Mouse (Mus musculus) splenic B cell, adult 2 months (primary cell): ENCODE data around the gene Sbno1.
A peak's percentile ranks its signal among the peaks of the same experiment; 100 is the strongest.
"Not testable (repeated sequence)": the region's sequence is repeated elsewhere in the genome, so short reads cannot be mapped to it uniquely, and the experiment has no call there.

Experiments used
- DNase-seq: peaks from one replicate; pipeline ENCODE4 v3.0.0-alpha.2; 2011; ENCODE audit warnings: low read depth, low spot score
- H3K27me3 ChIP-seq: 2 replicates; pipeline ENCODE4 v1.6.1; 2012; ENCODE audit warnings: mild to moderate bottlenecking, low read length, moderate library complexity, mixed read lengths; ENCODE audit not compliant: control insufficient read depth, poor library complexity, insufficient read depth, severe bottlenecking
- H3K36me3 ChIP-seq: 2 replicates; pipeline ENCODE4 v1.6.1; 2012; ENCODE audit warnings: mild to moderate bottlenecking, low read length, moderate library complexity, mixed read lengths; ENCODE audit not compliant: control insufficient read depth, poor library complexity, insufficient read depth, severe bottlenecking

Gene Sbno1

GRCm38 (mm10) chr5:124425412-124426259 is at the start of gene Sbno1:
TSS of gene Sbno1 (minus strand) at chr5:124426001.
- peak; percentile 97 for DNase-seq
- Histone ChIP-seq H3K27me3 (no peaks in the 10 kb centered on the region), H3K36me3 (no peaks in the 10 kb centered on the region)

GRCm38 (mm10) chr5:124470591-124471171 is 44.9 kb upstream of the Sbno1 start:
- Histone ChIP-seq H3K27me3 (no peaks in the 10 kb centered on the region), H3K36me3 (peaks cover 4% of the 10 kb centered on the region)

GRCm38 (mm10) chr5:124469486-124469885 is 43.7 kb upstream of the Sbno1 start:
- H3K36me3 ChIP-seq: peaks cover 4% of the 10 kb centered on the region
- H3K27me3 ChIP-seq: no peaks in the 10 kb centered on the region
- no peak for DNase-seq

More at GRCm38 (mm10) chr5:124470591-124471171, 44.9 kb upstream of the Sbno1 start:
- peak; percentile 85 for DNase-seq

GRCm38 (mm10) chr5:124468365-124468764 is 42.6 kb upstream of the Sbno1 start:
- Histone ChIP-seq H3K27me3 (no peaks in the 10 kb centered on the region), H3K36me3 (peaks cover 4% of the 10 kb centered on the region)
- no peak for DNase-seq

- H3K36me3 ChIP-seq: peaks cover 5% of the 10 kb centered on the region
- no peak for DNase-seq
Measured at GRCm38 (mm10) chr5:124467766-124468165, 42.0 kb upstream of the Sbno1 start.

GRCm38 (mm10) chr5:124464905-124465304 is 39.1 kb upstream of the Sbno1 start:
- no peaks in the 10 kb centered on the region for H3K27me3 ChIP-seq
- H3K36me3 ChIP-seq: peaks cover 7% of the 10 kb centered on the region
- no peak for DNase-seq

More at GRCm38 (mm10) chr5:124467766-124468165, 42.0 kb upstream of the Sbno1 start:
- H3K27me3 ChIP-seq: no peaks in the 10 kb centered on the region

GRCm38 (mm10) chr5:124463462-124463861 is 37.7 kb upstream of the Sbno1 start:
- DNase-seq: no peak
- no peaks in the 10 kb centered on the region for H3K27me3 ChIP-seq
- H3K36me3 ChIP-seq: peaks cover 7% of the 10 kb centered on the region

- Histone ChIP-seq H3K27me3 (no peaks in the 10 kb centered on the region), H3K36me3 (peaks cover 7% of the 10 kb centered on the region)
- no peak for DNase-seq
Measured at GRCm38 (mm10) chr5:124462297-124463025, 36.7 kb upstream of the Sbno1 start.

- not testable (repeated sequence) for DNase-seq, H3K27me3 ChIP-seq
- peaks cover 10% of the 10 kb centered on the region for H3K36me3 ChIP-seq
Measured at GRCm38 (mm10) chr5:124460922-124461321, 35.1 kb upstream of the Sbno1 start.

GRCm38 (mm10) chr5:124456762-124457161 is 31.0 kb upstream of the Sbno1 start:
- Histone ChIP-seq H3K36me3 (peaks cover 14% of the 10 kb centered on the region), H3K27me3 (no peaks in the 10 kb centered on the region)
- DNase-seq: no peak

- DNase-seq: no peak
- peaks cover 20% of the 10 kb centered on the region for H3K36me3 ChIP-seq
- no peaks in the 10 kb centered on the region for H3K27me3 ChIP-seq
Measured at GRCm38 (mm10) chr5:124454082-124454419, 28.2 kb upstream of the Sbno1 start.

GRCm38 (mm10) chr5:124453339-124454081 is 27.7 kb upstream of the Sbno1 start:
- H3K27me3 ChIP-seq: no peaks in the 10 kb centered on the region
- H3K36me3 ChIP-seq: peaks cover 20% of the 10 kb centered on the region
- DNase-seq: no peak

- H3K27me3 ChIP-seq: no peaks in the 10 kb centered on the region
- peaks cover 20% of the 10 kb centered on the region for H3K36me3 ChIP-seq
- DNase-seq: no peak
Measured at GRCm38 (mm10) chr5:124452494-124453228, 26.9 kb upstream of the Sbno1 start.
